Comparison of ENCODE assay signal across 22 mouse cellular contexts in genomic region chr5:113842906-113843305, GRCm38 (mm10). TPM values are rescaled to one million over a fixed set of nuclear protein-coding genes. Genes with fewer than 3 reads are reported as not detected.
DNase-seq lines count a peak whose midpoint lies in the region; ATAC-seq and TF ChIP-seq lines count a peak whose summit lies in the region.
"Had no signal": no experiment of that assay in that cellular context is flagged by ENCODE, and none has a peak within 500 bp of the region (broad histone marks: within the 10 kb centered on the region; RNA-seq: fewer than 3 reads in every experiment).

No protein-coding gene starts in this region.

- 0 out of 2 replicates have a peak overlapping the region, but pooled peaks have one; percentile 8 for H3K27ac ChIP-seq in thymus, adult 2 months (ENCODE audit: control insufficient read depth, insufficient read depth, low read length)
- peak overlapping the region; percentile 84 for H3K27ac ChIP-seq in bone marrow macrophage, adult 2 months (ENCODE audit: insufficient read depth, low read depth, low read length)
- H3K27ac ChIP-seq in intestine, postnatal 0 days (ENCODE audit: low read depth, low read length) = no peak overlapping the region
- H3K27ac ChIP-seq: embryonic facial prominence, embryonic 13.5 days; hindbrain, embryonic 12.5 days; liver, embryonic 14.5 days; neural tube, embryonic 13.5 days had no signal

- no peak for TF ChIP-seq POLR2A in thymus, adult 2 months (IDR thresholded peaks at IDR 0.05; ENCODE audit: control insufficient read depth, extremely low read depth, insufficient read depth, low read length, poor library complexity)
- no peak for TF ChIP-seq POLR2A in bone marrow macrophage, adult 2 months (IDR thresholded peaks at IDR 0.05; ENCODE audit: borderline replicate concordance, low read depth, low read length)

- 80% methylated on average over 9 of the region's 9 CpGs for WGBS in thymus, adult 2 months
- 92% methylated on average over 9 of the region's 9 CpGs for WGBS in intestine, postnatal 0 days

- no peak for TF ChIP-seq CTCF in thymus, adult 2 months (IDR thresholded peaks at IDR 0.05; ENCODE audit: borderline replicate concordance, control insufficient read depth, extremely low read depth, insufficient read depth, low read length, poor library complexity)
- no peak for TF ChIP-seq CTCF in bone marrow macrophage, adult 2 months (IDR thresholded peaks at IDR 0.05; ENCODE audit: low read depth, low read length)
- TF ChIP-seq CTCF in intestine, postnatal 0 days (IDR thresholded peaks at IDR 0.05; ENCODE audit: low read depth) = no peak

- no peak overlapping the region for H3K4me2 ChIP-seq in intestine, postnatal 0 days (replicated peaks; ENCODE audit: low read depth)
- H3K4me2 ChIP-seq: embryonic facial prominence, embryonic 13.5 days; hindbrain, embryonic 12.5 days; midbrain, embryonic 11.5 days; neural tube, embryonic 13.5 days had no signal

- H3K9ac ChIP-seq in intestine, postnatal 0 days (ENCODE audit: low read depth, low read length) = no peak overlapping the region
- H3K9ac ChIP-seq: embryonic facial prominence, embryonic 13.5 days; hindbrain, embryonic 12.5 days; liver, embryonic 14.5 days; neural tube, embryonic 13.5 days had no signal

- no peaks in the 10 kb centered on the region for H3K27me3 ChIP-seq in thymus, adult 2 months (ENCODE audit: control insufficient read depth, insufficient read depth, low read length)
- no peaks in the 10 kb centered on the region for H3K27me3 ChIP-seq in intestine, postnatal 0 days (replicated peaks; ENCODE audit: control insufficient read depth, insufficient read depth, low read length)
- H3K27me3 ChIP-seq: embryonic facial prominence, embryonic 13.5 days; hindbrain, embryonic 12.5 days; neural tube, embryonic 13.5 days had no signal

- peaks cover 34% of the 10 kb centered on the region for H3K4me1 ChIP-seq in thymus, adult 2 months (replicated peaks; ENCODE audit: control insufficient read depth, insufficient read depth, low read length)
- H3K4me1 ChIP-seq in bone marrow macrophage, adult 2 months (ENCODE audit: control insufficient read depth, insufficient read depth, low read length) = peaks cover 35% of the 10 kb centered on the region
- H3K4me1 ChIP-seq in intestine, postnatal 0 days (replicated peaks; ENCODE audit: control insufficient read depth, insufficient read depth, low read length) = no peaks in the 10 kb centered on the region
- H3K4me1 ChIP-seq: embryonic facial prominence, embryonic 13.5 days; hindbrain, embryonic 12.5 days; neural tube, embryonic 13.5 days had no signal

- ATAC-seq in intestine, postnatal 0 days = no peak

- H3K4me3 ChIP-seq in thymus, adult 2 months (ENCODE audit: control insufficient read depth, insufficient read depth, low read length) = no peak overlapping the region
- H3K4me3 ChIP-seq in bone marrow macrophage, adult 2 months (ENCODE audit: insufficient read depth, low read length) = no peak overlapping the region
- no peak overlapping the region for H3K4me3 ChIP-seq in intestine, postnatal 0 days (ENCODE audit: low read depth, low read length)
- H3K4me3 ChIP-seq: embryonic facial prominence, embryonic 13.5 days; hindbrain, embryonic 12.5 days; neural tube, embryonic 13.5 days had no signal

- peak; percentile 81 for DNase-seq in layer of hippocampus, adult 9-11 months
- DNase-seq in layer of hippocampus, postnatal 14 days (ENCODE audit: low spot score in 2 of 2) = no peak
- DNase-seq in thymus, adult 2 months = no peak
- no peak for DNase-seq in thymus, postnatal 36 days
- no peak for DNase-seq in embryo, embryonic 10.5 days (ENCODE audit: low spot score)
- DNase-seq: adrenal gland, adult 2 months; B cell, adult 2 months; cerebellum, adult 18-20 months; cerebellum, postnatal 36 days; gastrocnemius, postnatal 14 days; lung, postnatal 14 days; right cerebral cortex, postnatal 14 days; thymus, postnatal 25 days had no signal

- no peaks in the 10 kb centered on the region for H3K9me3 ChIP-seq in intestine, postnatal 0 days (ENCODE audit: control insufficient read depth)
- H3K9me3 ChIP-seq: embryonic facial prominence, embryonic 13.5 days; hindbrain, embryonic 12.5 days; neural tube, embryonic 13.5 days had no signal

- H3K36me3 ChIP-seq in thymus, adult 2 months (ENCODE audit: control insufficient read depth, insufficient read depth, low read length) = peaks cover 11% of the 10 kb centered on the region
- H3K36me3 ChIP-seq in intestine, postnatal 0 days (ENCODE audit: control insufficient read depth, insufficient read depth) = peaks cover 66% of the 10 kb centered on the region

RNA-seq across cellular contexts. Expression of gene Selplg, which starts 10.5 kb away (rescaled TPM):
- total RNA-seq in layer of hippocampus, postnatal 14 days (2021) = 10 to 100 TPM; 26.5 to 29.3 TPM
- polyA plus RNA-seq in thymus, adult 2 months (2012; rRNA removed) = 755 and 783 TPM in 2 replicates
- 318 and 365 TPM in 2 replicates for polyA plus RNA-seq in bone marrow macrophage, adult 2 months (2012; ENCODE audit: insufficient read depth, insufficient read length, missing spikeins)
- 2.9 and 3.2 TPM in 2 replicates for polyA plus RNA-seq in intestine, postnatal 0 days (2015; fragmentation: Nextera tagmentation; extraction: Ambion mirVana)

RNA-seq across cellular contexts. Expression of gene Tmem119, which starts 42.6 kb away (rescaled TPM):
- 10 to 100 TPM; 20.7 to 22.6 TPM for total RNA-seq in layer of hippocampus, postnatal 14 days (2021)
- polyA plus RNA-seq in thymus, adult 2 months (2012; rRNA removed) = 8.8 and 11.7 TPM in 2 replicates
- polyA plus RNA-seq in bone marrow macrophage, adult 2 months (2012; ENCODE audit: insufficient read depth, insufficient read length, missing spikeins) = 0.99 and 1.7 TPM in 2 replicates
- 21.1 and 23.0 TPM in 2 replicates for polyA plus RNA-seq in intestine, postnatal 0 days (2015; fragmentation: Nextera tagmentation; extraction: Ambion mirVana)
- total RNA-seq: MEL had no signal
- polyA plus RNA-seq: inflammation-experienced regulatory T-cells, adult 6 months had no signal

Comparison
In these comparisons a context has a peak if more than half of its experiments do, and no peak if none do; other contexts are left out.
1. RNA of gene Selplg, which starts 10.5 kb away (polyA plus RNA-seq): 755 to 783 TPM in thymus, adult 2 months and 318 to 365 TPM in bone marrow macrophage, adult 2 months; 2.9 to 3.2 TPM in intestine, postnatal 0 days; every median in the first group is over 10 times any median in the second.